Mouse (Mus musculus) intestine, embryonic 16.5 days (tissue): ENCODE results near the gene Pdcd1lg2. TPM values are rescaled to one million over a fixed set of nuclear protein-coding genes. Genes with fewer than 3 reads are reported as not detected.

Experiments used
- ATAC-seq: fragments of 200-750 bp; cut with Nextera tagmentation; 2 replicates; pipeline ENCODE4 v1.8.0; 2017; ENCODE audit warnings: moderate TSS enrichment, moderate library complexity
- H3K27ac ChIP-seq: fragments of 300-500 bp; sonication (generic); 2 replicates; pipeline ENCODE4 v1.5.1; 2014; ENCODE audit warnings: mild to moderate bottlenecking, low read length
- H3K27me3 ChIP-seq: fragments of 300-500 bp; sonication (generic); replicated peaks from 2 replicates; pipeline ENCODE4 v1.6.1; 2014; ENCODE audit warnings: low read length, control low read depth, mixed read lengths; ENCODE audit not compliant: control insufficient read depth, insufficient read depth
- H3K36me3 ChIP-seq: fragments of 300-500 bp; sonication (generic); 2 replicates; pipeline ENCODE4 v1.6.1; 2014; ENCODE audit warnings: low read length, control low read depth; ENCODE audit not compliant: control insufficient read depth, insufficient read depth
- H3K4me1 ChIP-seq: fragments of 300-500 bp; sonication (generic); 2 replicates; pipeline ENCODE4 v1.6.1; 2014; ENCODE audit warnings: low read length, control low read depth, mixed read lengths; ENCODE audit not compliant: control insufficient read depth, insufficient read depth
- H3K4me2 ChIP-seq: fragments of 300-500 bp; sonication (generic); 2 replicates; pipeline ENCODE4 v1.6.1; 2014; ENCODE audit warnings: low read depth, low read length, control low read depth
- H3K4me3 ChIP-seq: fragments of 300-500 bp; sonication (generic); 2 replicates; pipeline ENCODE4 v1.5.1; 2014; ENCODE audit warnings: mild to moderate bottlenecking, low read length
- H3K9ac ChIP-seq: fragments of 300-500 bp; sonication (generic); 2 replicates; pipeline ENCODE4 v1.6.1; 2014; ENCODE audit warnings: low read depth, low read length
- H3K9me3 ChIP-seq: fragments of 300-500 bp; sonication (generic); 2 replicates; pipeline ENCODE4 v1.6.1; 2016; ENCODE audit warnings: low read length, control low read depth; ENCODE audit not compliant: control insufficient read depth
- WGBS: fragments of 180-500 bp; shearing (Covaris S2); extraction: QIAGEN DNeasy Blood & Tissue Kit; methylation state at CpG from one replicate; pipeline ENCODE4 v1.1.7; 2014; 5-methylcytosine and 5-hydroxymethylcytosine counted together
- polyA plus RNA-seq: library from polyadenylated mRNA; unstranded; fragments of >200 nt; fragmentation: Nextera tagmentation; extraction: Ambion mirVana; gene quantifications from 2 replicates; pipeline ENCODE4 v1.2.1, GENCODE M21; 2015

Pdcd1lg2 gene
- polyA plus RNA-seq, 1 experiment from 2014 or later = 0.17 TPM

GRCm38 (mm10) chr19:29368041-29368440 lies 42.7 kb upstream of the Pdcd1lg2 start:
- Histone ChIP-seq H3K36me3 (no peaks in the 10 kb centered on the region), H3K27ac (no peak overlapping the region), H3K27me3 (no peaks in the 10 kb centered on the region), H3K9me3 (no peaks in the 10 kb centered on the region), H3K9ac (no peak overlapping the region), H3K4me3 (no peak overlapping the region), H3K4me1 (0 out of 2 replicates have a peak, but pooled peaks cover 3% of the 10 kb centered on the region), H3K4me2 (no peak overlapping the region)
- 84% methylated on average over 2 of the region's 2 CpGs for WGBS
- ATAC-seq = no peak

- Histone ChIP-seq H3K9ac (no peak overlapping the region), H3K4me1 (0 out of 2 replicates have a peak, but pooled peaks cover 3% of the 10 kb centered on the region), H3K4me3 (no peak overlapping the region), H3K9me3 (no peaks in the 10 kb centered on the region), H3K36me3 (no peaks in the 10 kb centered on the region), H3K27me3 (no peaks in the 10 kb centered on the region), H3K4me2 (no peak overlapping the region), H3K27ac (no peak overlapping the region)
- WGBS = 78% methylated on average over 3 of the region's 3 CpGs
- no peak for ATAC-seq
Observed at GRCm38 (mm10) chr19:29368671-29369309, 41.9 kb upstream of the Pdcd1lg2 start.

- 0 out of 2 replicates have a peak, but pooled peaks cover 3% of the 10 kb centered on the region for H3K4me1 ChIP-seq
- no peak overlapping the region for H3K4me2 ChIP-seq
- ATAC-seq = no peak
- no peaks in the 10 kb centered on the region for H3K36me3 ChIP-seq
- 71% methylated on average over 12 of the region's 12 CpGs for WGBS
- no peak overlapping the region for H3K9ac ChIP-seq
- no peaks in the 10 kb centered on the region for H3K9me3 ChIP-seq
- H3K27ac ChIP-seq = no peak overlapping the region
- H3K27me3 ChIP-seq = no peaks in the 10 kb centered on the region
- H3K4me3 ChIP-seq = no peak overlapping the region
Observed at GRCm38 (mm10) chr19:29370112-29370511, 40.6 kb upstream of the Pdcd1lg2 start.

GRCm38 (mm10) chr19:29370545-29371283 lies 40.0 kb upstream of the Pdcd1lg2 start:
- Histone ChIP-seq H3K4me1 (0 out of 2 replicates have a peak, but pooled peaks cover 3% of the 10 kb centered on the region), H3K27ac (no peak overlapping the region), H3K9ac (no peak overlapping the region), H3K27me3 (no peaks in the 10 kb centered on the region), H3K4me2 (no peak overlapping the region), H3K4me3 (no peak overlapping the region), H3K36me3 (no peaks in the 10 kb centered on the region), H3K9me3 (no peaks in the 10 kb centered on the region)
- no peak for ATAC-seq
- WGBS = 76% methylated on average over 7 of the region's 7 CpGs

GRCm38 (mm10) chr19:29371284-29372081 lies 39.2 kb upstream of the Pdcd1lg2 start:
- 0 out of 2 replicates have a peak, but pooled peaks cover 3% of the 10 kb centered on the region for H3K4me1 ChIP-seq
- H3K4me3 ChIP-seq = peak overlapping the region; percentile 12; the same call in 1 of the 2 replicates
- H3K27me3 ChIP-seq = no peaks in the 10 kb centered on the region
- peak overlapping the region; percentile 48 for H3K27ac ChIP-seq
- H3K36me3 ChIP-seq = no peaks in the 10 kb centered on the region
- peak overlapping the region; percentile 38 for H3K4me2 ChIP-seq
- H3K9me3 ChIP-seq = no peaks in the 10 kb centered on the region
- 62% methylated on average over 18 of the region's 18 CpGs for WGBS
- H3K9ac ChIP-seq = peak overlapping the region; percentile 18; the same call in 1 of the 2 replicates
- no peak for ATAC-seq

GRCm38 (mm10) chr19:29372138-29372537 lies 38.6 kb upstream of the Pdcd1lg2 start:
- H3K4me1 ChIP-seq = no peaks in the 10 kb centered on the region
- H3K9me3 ChIP-seq = no peaks in the 10 kb centered on the region
- no peaks in the 10 kb centered on the region for H3K36me3 ChIP-seq
- peak overlapping the region; percentile 48; the same call in 1 of the 2 replicates for H3K27ac ChIP-seq
- 45% methylated on average over 4 of the region's 4 CpGs for WGBS
- H3K4me2 ChIP-seq = peak overlapping the region; percentile 38
- peak overlapping the region; percentile 18; the same call in 1 of the 2 replicates for H3K9ac ChIP-seq
- peak overlapping the region; percentile 12; the same call in 1 of the 2 replicates for H3K4me3 ChIP-seq
- peak; percentile 41 for ATAC-seq
- H3K27me3 ChIP-seq = no peaks in the 10 kb centered on the region

- H3K27ac ChIP-seq = no peak overlapping the region
- H3K9ac ChIP-seq = no peak overlapping the region
- H3K4me3 ChIP-seq = no peak overlapping the region
- no peak overlapping the region for H3K4me2 ChIP-seq
- no peaks in the 10 kb centered on the region for H3K4me1 ChIP-seq
- ATAC-seq = no peak
- H3K27me3 ChIP-seq = no peaks in the 10 kb centered on the region
- 85% methylated on average over 3 of the region's 3 CpGs for WGBS
- H3K36me3 ChIP-seq = no peaks in the 10 kb centered on the region
- H3K9me3 ChIP-seq = no peaks in the 10 kb centered on the region
Observed at GRCm38 (mm10) chr19:29372621-29373020, 38.1 kb upstream of the Pdcd1lg2 start.

- WGBS = 41% methylated on average over 11 of the region's 11 CpGs
- ATAC-seq = no peak
- Histone ChIP-seq H3K4me2 (no peak overlapping the region), H3K36me3 (no peaks in the 10 kb centered on the region), H3K4me3 (no peak overlapping the region), H3K27me3 (no peaks in the 10 kb centered on the region), H3K27ac (no peak overlapping the region), H3K9me3 (no peaks in the 10 kb centered on the region), H3K9ac (0 out of 2 replicates have a peak overlapping the region, but pooled peaks have one; percentile 29), H3K4me1 (no peaks in the 10 kb centered on the region)
Observed at GRCm38 (mm10) chr19:29373438-29373837, 37.3 kb upstream of the Pdcd1lg2 start.

GRCm38 (mm10) chr19:29374947-29375346 lies 35.8 kb upstream of the Pdcd1lg2 start:
- no peak overlapping the region for H3K9ac ChIP-seq
- H3K9me3 ChIP-seq = no peaks in the 10 kb centered on the region
- no peak overlapping the region for H3K27ac ChIP-seq
- H3K36me3 ChIP-seq = no peaks in the 10 kb centered on the region
- WGBS = 91% methylated on average over 9 of the region's 9 CpGs
- no peak overlapping the region for H3K4me2 ChIP-seq
- no peaks in the 10 kb centered on the region for H3K27me3 ChIP-seq
- H3K4me3 ChIP-seq = no peak overlapping the region
- H3K4me1 ChIP-seq = no peaks in the 10 kb centered on the region
- ATAC-seq = no peak
